Mouse (Mus musculus): ENCODE data around the gene Gnai2. TPM values are rescaled to one million over a fixed set of nuclear protein-coding genes. Genes with fewer than 3 reads are reported as not detected.

Gene Gnai2
- polyA plus RNA-seq, 1 experiment, result 284 TPM

DNA sequence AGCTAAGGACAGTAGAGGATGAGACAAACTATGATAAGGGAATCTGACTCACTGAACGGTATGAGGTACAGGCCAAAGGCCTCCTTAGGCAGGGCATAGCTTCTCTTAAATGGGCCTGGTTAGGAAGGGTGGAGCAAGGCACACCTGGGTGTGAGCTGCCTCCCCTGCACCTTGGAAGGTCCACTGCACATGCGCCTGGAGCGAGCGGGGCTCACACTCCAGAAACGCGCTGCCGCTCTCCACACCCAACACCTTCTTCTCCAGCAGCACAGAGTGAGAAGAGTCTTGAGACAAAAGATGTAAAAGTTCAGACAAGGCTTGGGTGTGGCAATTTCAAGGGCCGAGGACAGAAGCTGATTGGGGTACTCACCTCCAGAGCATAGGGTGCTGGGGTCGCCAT is 35.7 kb downstream of the Gnai2 start:
- H3K36me3 ChIP-seq (ENCODE audit: control insufficient read depth, insufficient read depth, low read length, poor library complexity, severe bottlenecking), result no peaks in the 10 kb centered on the region
- H3K4me1 ChIP-seq (ENCODE audit: control insufficient read depth, insufficient read depth, low read length), result peaks cover 5% of the 10 kb centered on the region
- no peak overlapping the region for H3K27ac ChIP-seq (ENCODE audit: insufficient read depth, low read length)
- H3K27me3 ChIP-seq (ENCODE audit: control insufficient read depth, insufficient read depth, low read length, poor library complexity, severe bottlenecking), result no peaks in the 10 kb centered on the region
- no peak for TF ChIP-seq EP300 (IDR thresholded peaks at IDR 0.05; ENCODE audit: insufficient read depth, low read depth, low read length)
- no peak for TF ChIP-seq CTCF (IDR thresholded peaks at IDR 0.05; ENCODE audit: low read depth, low read length)
- no peak for TF ChIP-seq POLR2A (IDR thresholded peaks at IDR 0.05; ENCODE audit: insufficient read depth, low read length)
- H3K9ac ChIP-seq (ENCODE audit: low read depth, poor library complexity, severe bottlenecking), result no peak overlapping the region
- no peaks in the 10 kb centered on the region for H3K9me3 ChIP-seq (replicated peaks; ENCODE audit: control insufficient read depth, insufficient read depth, low read length, poor library complexity, severe bottlenecking)
- H3K4me3 ChIP-seq (ENCODE audit: low read depth, low read length), result peak overlapping the region; percentile 34

- H3K9ac ChIP-seq (ENCODE audit: low read depth, poor library complexity, severe bottlenecking), result no peak overlapping the region
- H3K27me3 ChIP-seq (ENCODE audit: control insufficient read depth, insufficient read depth, low read length, poor library complexity, severe bottlenecking), result no peaks in the 10 kb centered on the region
- no peak for TF ChIP-seq POLR2A (IDR thresholded peaks at IDR 0.05; ENCODE audit: insufficient read depth, low read length)
- TF ChIP-seq EP300 (IDR thresholded peaks at IDR 0.05; ENCODE audit: insufficient read depth, low read depth, low read length), result no peak
- no peak for TF ChIP-seq CTCF (IDR thresholded peaks at IDR 0.05; ENCODE audit: low read depth, low read length)
- H3K27ac ChIP-seq (ENCODE audit: insufficient read depth, low read length), result no peak overlapping the region
- H3K4me3 ChIP-seq (ENCODE audit: low read depth, low read length), result peak overlapping the region; percentile 35
- no peaks in the 10 kb centered on the region for H3K9me3 ChIP-seq (replicated peaks; ENCODE audit: control insufficient read depth, insufficient read depth, low read length, poor library complexity, severe bottlenecking)
- no peaks in the 10 kb centered on the region for H3K36me3 ChIP-seq (ENCODE audit: control insufficient read depth, insufficient read depth, low read length, poor library complexity, severe bottlenecking)
- H3K4me1 ChIP-seq (ENCODE audit: control insufficient read depth, insufficient read depth, low read length), result peaks cover 2% of the 10 kb centered on the region
Observed at GRCm38 (mm10) chr9:107598385-107598784, 36.8 kb downstream of the Gnai2 start.

- Histone ChIP-seq H3K4me3 (ENCODE audit: low read depth, low read length) (no peak overlapping the region), H3K9ac (ENCODE audit: low read depth, poor library complexity, severe bottlenecking) (no peak overlapping the region), H3K4me1 (ENCODE audit: control insufficient read depth, insufficient read depth, low read length) (peaks cover 2% of the 10 kb centered on the region), H3K27me3 (ENCODE audit: control insufficient read depth, insufficient read depth, low read length, poor library complexity, severe bottlenecking) (no peaks in the 10 kb centered on the region), H3K9me3 (replicated peaks; ENCODE audit: control insufficient read depth, insufficient read depth, low read length, poor library complexity, severe bottlenecking) (no peaks in the 10 kb centered on the region), H3K27ac (ENCODE audit: insufficient read depth, low read length) (no peak overlapping the region), H3K36me3 (ENCODE audit: control insufficient read depth, insufficient read depth, low read length, poor library complexity, severe bottlenecking) (peaks cover 8% of the 10 kb centered on the region)
- TF ChIP-seq EP300 (IDR thresholded peaks at IDR 0.05; ENCODE audit: insufficient read depth, low read depth, low read length) (no peak), POLR2A (IDR thresholded peaks at IDR 0.05; ENCODE audit: insufficient read depth, low read length) (no peak), CTCF (IDR thresholded peaks at IDR 0.05; ENCODE audit: low read depth, low read length) (no peak)
Observed at GRCm38 (mm10) chr9:107596619-107597569, 38.3 kb downstream of the Gnai2 start.

DNA sequence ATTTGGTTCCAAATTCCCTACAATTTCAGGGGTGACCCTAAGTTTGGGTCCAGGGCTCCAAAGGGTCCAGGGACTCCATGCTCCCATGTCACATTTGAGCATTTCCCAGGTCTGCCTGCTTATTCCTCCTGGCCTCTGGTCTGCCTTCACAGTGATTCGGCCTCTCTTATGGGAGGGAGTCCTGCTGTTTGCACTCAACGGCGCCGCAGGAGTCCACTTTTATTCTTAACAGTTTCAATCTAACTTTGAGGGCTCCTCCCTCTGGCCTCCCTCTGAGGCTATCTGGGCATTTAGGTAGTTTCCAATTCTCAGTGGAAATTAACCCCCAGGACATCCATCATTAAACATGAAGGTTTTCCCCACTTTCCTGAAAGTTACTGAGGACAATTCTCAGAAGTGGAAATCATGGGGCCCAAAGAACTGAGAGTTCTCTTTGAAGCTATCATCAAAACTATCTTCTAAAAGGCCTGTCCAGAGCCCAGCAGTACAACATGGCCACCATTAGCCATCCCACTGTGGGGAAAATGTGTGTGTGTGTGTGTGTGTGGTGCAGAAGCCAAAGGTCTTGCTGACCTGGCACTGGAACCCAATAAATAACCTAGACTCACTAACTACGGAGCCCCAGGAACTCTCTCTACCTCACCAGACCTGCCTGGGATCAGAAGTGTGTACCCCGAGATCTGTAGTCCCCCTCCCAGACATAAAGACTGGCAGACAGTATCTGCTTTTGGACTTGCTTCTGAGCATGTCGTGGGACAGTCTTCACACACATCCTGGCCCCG is 40.7 kb downstream of the Gnai2 start:
- Histone ChIP-seq H3K9me3 (replicated peaks; ENCODE audit: control insufficient read depth, insufficient read depth, low read length, poor library complexity, severe bottlenecking) (peaks cover 13% of the 10 kb centered on the region), H3K27ac (ENCODE audit: insufficient read depth, low read length) (no peak overlapping the region), H3K27me3 (ENCODE audit: control insufficient read depth, insufficient read depth, low read length, poor library complexity, severe bottlenecking) (no peaks in the 10 kb centered on the region), H3K4me1 (ENCODE audit: control insufficient read depth, insufficient read depth, low read length) (no peaks in the 10 kb centered on the region), H3K9ac (ENCODE audit: low read depth, poor library complexity, severe bottlenecking) (no peak overlapping the region), H3K4me3 (ENCODE audit: low read depth, low read length) (no peak overlapping the region), H3K36me3 (ENCODE audit: control insufficient read depth, insufficient read depth, low read length, poor library complexity, severe bottlenecking) (peaks cover 33% of the 10 kb centered on the region)
- no peak for TF ChIP-seq EP300 (IDR thresholded peaks at IDR 0.05; ENCODE audit: insufficient read depth, low read depth, low read length)
- no peak for TF ChIP-seq POLR2A (IDR thresholded peaks at IDR 0.05; ENCODE audit: insufficient read depth, low read length)
- no peak for TF ChIP-seq CTCF (IDR thresholded peaks at IDR 0.05; ENCODE audit: low read depth, low read length)

DNA sequence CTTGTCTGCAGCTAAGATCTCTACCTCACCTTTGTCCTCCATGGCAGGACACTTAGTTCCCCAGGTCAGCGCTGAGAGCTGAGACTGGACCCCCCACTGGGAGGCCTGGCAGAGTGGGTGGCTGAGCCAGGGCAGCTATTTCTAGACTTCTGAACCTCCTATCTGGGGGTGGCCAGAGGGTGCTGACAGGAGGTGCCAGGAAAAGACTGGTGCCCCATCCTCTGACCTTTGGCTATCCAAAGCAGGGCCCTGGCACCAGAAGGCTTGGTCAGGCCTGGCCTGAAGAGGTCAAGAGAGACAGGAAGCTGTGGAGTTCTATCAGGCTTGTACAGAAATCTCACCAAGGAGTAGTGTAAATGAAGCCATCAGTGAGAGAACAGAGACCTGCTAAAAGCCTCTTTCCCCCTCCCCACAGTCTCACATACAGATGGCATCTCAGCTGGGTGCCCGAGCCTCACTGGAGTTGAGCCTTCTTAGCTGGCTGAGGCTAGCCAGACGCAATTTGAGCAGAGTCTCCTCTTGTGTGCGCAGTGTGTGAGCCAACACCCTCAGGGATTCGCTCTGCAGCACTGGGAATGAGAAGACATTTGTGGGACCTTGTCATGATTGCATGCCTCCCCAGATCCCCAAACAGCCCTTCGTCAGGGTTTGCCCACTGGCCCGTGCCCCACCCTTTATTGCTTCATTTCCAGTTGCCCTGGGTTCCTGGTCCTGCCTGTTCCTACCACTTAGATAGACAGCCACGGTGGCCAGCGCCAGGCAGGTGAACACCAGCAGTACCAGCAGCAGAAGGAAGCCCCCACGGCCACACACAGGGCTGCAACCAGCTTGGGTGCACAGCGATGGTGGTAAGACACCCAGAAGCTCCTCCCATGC is 41.8 kb downstream of the Gnai2 start:
- H3K4me3 ChIP-seq (ENCODE audit: low read depth, low read length), result no peak overlapping the region

More for the DNA sequence above, 41.8 kb downstream of the Gnai2 start:
- peaks cover 35% of the 10 kb centered on the region for H3K36me3 ChIP-seq (ENCODE audit: control insufficient read depth, insufficient read depth, low read length, poor library complexity, severe bottlenecking)
- TF ChIP-seq CTCF (IDR thresholded peaks at IDR 0.05; ENCODE audit: low read depth, low read length), result no peak
- TF ChIP-seq EP300 (IDR thresholded peaks at IDR 0.05; ENCODE audit: insufficient read depth, low read depth, low read length), result no peak
- no peak for TF ChIP-seq POLR2A (IDR thresholded peaks at IDR 0.05; ENCODE audit: insufficient read depth, low read length)
- no peaks in the 10 kb centered on the region for H3K4me1 ChIP-seq (ENCODE audit: control insufficient read depth, insufficient read depth, low read length)
- no peak overlapping the region for H3K9ac ChIP-seq (ENCODE audit: low read depth, poor library complexity, severe bottlenecking)
- H3K9me3 ChIP-seq (replicated peaks; ENCODE audit: control insufficient read depth, insufficient read depth, low read length, poor library complexity, severe bottlenecking), result peaks cover 13% of the 10 kb centered on the region
- no peak overlapping the region for H3K27ac ChIP-seq (ENCODE audit: insufficient read depth, low read length)
- H3K27me3 ChIP-seq (ENCODE audit: control insufficient read depth, insufficient read depth, low read length, poor library complexity, severe bottlenecking), result no peaks in the 10 kb centered on the region

Data from ES-Bruce4 (cell line).